Mouse (Mus musculus): ENCODE measurements around the gene Atf2. TPM values are rescaled to one million over a fixed set of nuclear protein-coding genes. Genes with fewer than 3 reads are reported as not detected.
A peak's percentile ranks its signal among the peaks of the same experiment; 100 is the strongest.

The Atf2 gene
- polyA plus RNA-seq (2012; rRNA removed) (5.9 and 8.2 TPM in 2 replicates), polyA plus RNA-seq (2014; fragmentation: Nextera tagmentation; extraction: Ambion mirVana) (13.0 and 14.6 TPM in 2 replicates)

GRCm38 (mm10) chr2:73892464-73893296 is at the start of gene Atf2:
TSS of gene Atf2 (minus strand) at chr2:73892639.
- DNase-seq (ENCODE audit: low read depth in 3 of 3, low spot score in 3 of 3) = peak; percentile 99
- Histone ChIP-seq H3K27me3 (ENCODE audit: control insufficient read depth, insufficient read depth, low read length) (no peaks in the 10 kb centered on the region), H3K4me2 (ENCODE audit: low read depth) (peak within 1 kb of the TSS; percentile 84), H3K9ac (replicated peaks) (peak within 1 kb of the TSS; percentile 84), H3K9me3 (ENCODE audit: control insufficient read depth, low read length) (no peaks in the 10 kb centered on the region), H3K27ac (peak within 1 kb of the TSS; percentile 67), H3K4me3 (ENCODE audit: insufficient read depth in 1 of 2, low read depth in 2 of 2, low read length in 2 of 2) (peak within 1 kb of the TSS; percentile 78 to 95), H3K36me3 (replicated peaks; ENCODE audit: control insufficient read depth, insufficient read depth, low read depth) (no peaks in the 10 kb centered on the region), H3K4me1 (replicated peaks; ENCODE audit: control insufficient read depth in 2 of 2, insufficient read depth in 2 of 2, low read length in 1 of 2) (peaks cover 4 to 8% of the 10 kb centered on the region in 2 experiments)
- TF ChIP-seq CTCF (IDR thresholded peaks at IDR 0.05; ENCODE audit: low read depth) (no peak), EP300 (IDR thresholded peaks at IDR 0.05; ENCODE audit: low read depth) (peak; percentile 82)
- 0% methylated on average over 63 of the region's 63 CpGs for WGBS (ENCODE audit: insufficient replicate concordance)
- peak; percentile 93 for ATAC-seq (ENCODE audit: insufficient read depth)

- TF ChIP-seq CTCF (IDR thresholded peaks at IDR 0.05; ENCODE audit: low read depth) = no peak
- TF ChIP-seq EP300 (IDR thresholded peaks at IDR 0.05; ENCODE audit: low read depth) = no peak
- H3K9ac ChIP-seq (replicated peaks) = no peak overlapping the region
- 57% methylated on average over 1 of the region's 1 CpGs for WGBS (ENCODE audit: insufficient replicate concordance)
- H3K4me3 ChIP-seq (ENCODE audit: insufficient read depth in 1 of 2, low read depth in 2 of 2, low read length in 2 of 2) = no peak overlapping the region
- H3K4me2 ChIP-seq (ENCODE audit: low read depth) = no peak overlapping the region
- no peaks in the 10 kb centered on the region for H3K36me3 ChIP-seq (replicated peaks; ENCODE audit: control insufficient read depth, insufficient read depth, low read depth)
- no peaks in the 10 kb centered on the region for H3K4me1 ChIP-seq (replicated peaks; ENCODE audit: control insufficient read depth in 2 of 2, insufficient read depth in 2 of 2, low read length in 1 of 2)
- H3K27ac ChIP-seq = no peak overlapping the region
- DNase-seq (ENCODE audit: low read depth in 3 of 3, low spot score in 3 of 3) = no peak
- H3K27me3 ChIP-seq (ENCODE audit: control insufficient read depth, insufficient read depth, low read length) = no peaks in the 10 kb centered on the region
- no peaks in the 10 kb centered on the region for H3K9me3 ChIP-seq (ENCODE audit: control insufficient read depth, low read length)
- no peak for ATAC-seq (ENCODE audit: insufficient read depth)
These were observed 48.8 kb upstream of the Atf2 start for GRCm38 (mm10) chr2:73941281-73941680.

- DNase-seq (ENCODE audit: low read depth in 3 of 3, low spot score in 3 of 3) (no peak), ATAC-seq (ENCODE audit: insufficient read depth) (no peak)
- no peak overlapping the region for H3K27ac ChIP-seq
- H3K4me3 ChIP-seq (ENCODE audit: insufficient read depth in 1 of 2, low read depth in 2 of 2, low read length in 2 of 2) = no peak overlapping the region
- H3K27me3 ChIP-seq (ENCODE audit: control insufficient read depth, insufficient read depth, low read length) = no peaks in the 10 kb centered on the region
- no peak overlapping the region for H3K9ac ChIP-seq (replicated peaks)
- 73% methylated on average over 7 of the region's 7 CpGs for WGBS (ENCODE audit: insufficient replicate concordance)
- no peaks in the 10 kb centered on the region for H3K9me3 ChIP-seq (ENCODE audit: control insufficient read depth, low read length)
- no peak for TF ChIP-seq EP300 (IDR thresholded peaks at IDR 0.05; ENCODE audit: low read depth)
- TF ChIP-seq CTCF (IDR thresholded peaks at IDR 0.05; ENCODE audit: low read depth) = no peak
- H3K4me1 ChIP-seq (replicated peaks; ENCODE audit: control insufficient read depth in 2 of 2, insufficient read depth in 2 of 2, low read length in 1 of 2) = no peaks in the 10 kb centered on the region
- no peak overlapping the region for H3K4me2 ChIP-seq (ENCODE audit: low read depth)
- no peaks in the 10 kb centered on the region for H3K36me3 ChIP-seq (replicated peaks; ENCODE audit: control insufficient read depth, insufficient read depth, low read depth)
These were observed 48.0 kb upstream of the Atf2 start for GRCm38 (mm10) chr2:73940471-73940870.

GRCm38 (mm10) chr2:73938896-73939295 is 46.5 kb upstream of the Atf2 start:
- no peak for ATAC-seq (ENCODE audit: insufficient read depth)
- Histone ChIP-seq H3K4me2 (ENCODE audit: low read depth) (no peak overlapping the region), H3K27me3 (ENCODE audit: control insufficient read depth, insufficient read depth, low read length) (no peaks in the 10 kb centered on the region), H3K27ac (no peak overlapping the region), H3K36me3 (replicated peaks; ENCODE audit: control insufficient read depth, insufficient read depth, low read depth) (no peaks in the 10 kb centered on the region), H3K9me3 (ENCODE audit: control insufficient read depth, low read length) (no peaks in the 10 kb centered on the region), H3K9ac (replicated peaks) (no peak overlapping the region), H3K4me1 (replicated peaks; ENCODE audit: control insufficient read depth in 2 of 2, insufficient read depth in 2 of 2, low read length in 1 of 2) (no peaks in the 10 kb centered on the region), H3K4me3 (ENCODE audit: insufficient read depth in 1 of 2, low read depth in 2 of 2, low read length in 2 of 2) (no peak overlapping the region)
- DNase-seq (ENCODE audit: low read depth in 3 of 3, low spot score in 3 of 3) = no peak
- 54% methylated on average over 2 of the region's 2 CpGs for WGBS (ENCODE audit: insufficient replicate concordance)
- TF ChIP-seq EP300 (IDR thresholded peaks at IDR 0.05; ENCODE audit: low read depth) (no peak), CTCF (IDR thresholded peaks at IDR 0.05; ENCODE audit: low read depth) (no peak)

- H3K27ac ChIP-seq = no peak overlapping the region
- no peaks in the 10 kb centered on the region for H3K4me1 ChIP-seq (replicated peaks; ENCODE audit: control insufficient read depth in 2 of 2, insufficient read depth in 2 of 2, low read length in 1 of 2)
- H3K9me3 ChIP-seq (ENCODE audit: control insufficient read depth, low read length) = no peaks in the 10 kb centered on the region
- H3K9ac ChIP-seq (replicated peaks) = no peak overlapping the region
- H3K4me2 ChIP-seq (ENCODE audit: low read depth) = no peak overlapping the region
- no peak overlapping the region for H3K4me3 ChIP-seq (ENCODE audit: insufficient read depth in 1 of 2, low read depth in 2 of 2, low read length in 2 of 2)
- DNase-seq (ENCODE audit: low read depth in 3 of 3, low spot score in 3 of 3) = no peak
- ATAC-seq (ENCODE audit: insufficient read depth) = no peak
- H3K27me3 ChIP-seq (ENCODE audit: control insufficient read depth, insufficient read depth, low read length) = no peaks in the 10 kb centered on the region
- no peaks in the 10 kb centered on the region for H3K36me3 ChIP-seq (replicated peaks; ENCODE audit: control insufficient read depth, insufficient read depth, low read depth)
- WGBS (ENCODE audit: insufficient replicate concordance) = 61% methylated on average over 8 of the region's 8 CpGs
- TF ChIP-seq CTCF (IDR thresholded peaks at IDR 0.05; ENCODE audit: low read depth) (no peak), EP300 (IDR thresholded peaks at IDR 0.05; ENCODE audit: low read depth) (no peak)
These were observed 40.4 kb upstream of the Atf2 start for GRCm38 (mm10) chr2:73932676-73933313.
